Comparison of ENCODE assay signal across 8 mouse cellular contexts in the genomic region with DNA sequence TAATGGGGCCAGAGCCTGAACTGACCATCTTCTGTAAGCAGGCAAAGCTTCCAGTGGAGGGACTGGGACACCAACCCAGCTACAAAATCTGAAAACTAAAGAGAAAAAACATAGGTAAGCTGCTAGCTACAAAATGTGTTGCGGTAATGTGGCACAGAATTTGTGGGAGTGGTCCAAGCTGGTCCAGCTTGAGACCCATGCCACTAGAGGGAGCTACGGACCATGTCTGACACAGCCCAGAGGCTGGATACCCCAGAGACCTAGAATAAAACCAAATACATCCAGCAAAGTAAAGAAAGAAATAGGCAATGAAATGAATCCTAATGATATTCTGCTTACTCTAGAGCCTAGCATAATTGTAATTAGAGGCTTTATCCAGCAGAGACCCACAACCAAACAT.
DNase-seq lines count a peak whose midpoint lies in the region; ATAC-seq and TF ChIP-seq lines count a peak whose summit lies in the region.

No protein-coding gene starts in this region.

- peak; percentile 69 for DNase-seq in left cerebral cortex, postnatal 4 days
- DNase-seq in left cerebral cortex, postnatal 25 days (ENCODE audit: low spot score in 2 of 2), result no peak
- DNase-seq in MN1 (ENCODE audit: low spot score), result peak; percentile 28
- DNase-seq in brain, embryonic 14.5 days (ENCODE audit: low read depth), result peak; percentile 83
- DNase-seq in forelimb bud, embryonic 11.5 days (ENCODE audit: low read depth, low spot score), result peak; percentile 72
- DNase-seq in layer of hippocampus, adult 9-10 months (ENCODE audit: low spot score), result peak; percentile 18
- peak; percentile 33 for DNase-seq in retina, postnatal 7 days (ENCODE audit: low read depth, low spot score)

- intact Hi-C loops in left cerebral cortex, postnatal 4 days (cut with DNase I), result no loop called here
- intact Hi-C loops in left cerebral cortex, postnatal 25 days (cut with DNase I), result loop anchor here (1.0 kb wide), 1 partner anchor 109 kb away; no protein-coding TSS in a partner anchor

- TF ChIP-seq CTCF in brain, embryonic 14.5 days (IDR thresholded peaks at IDR 0.05; ENCODE audit: borderline replicate concordance, extremely low read depth, insufficient read depth, insufficient read length), result peak; percentile 80

- no peak for ATAC-seq in erythroid progenitor cell, adult 5-6 weeks (replicated peaks; ENCODE audit: low FRiP score, poor library complexity, severe bottlenecking)

- TF ChIP-seq POLR2A in brain, embryonic 14.5 days (IDR thresholded peaks at IDR 0.05; ENCODE audit: borderline replicate concordance, extremely low read depth, insufficient read depth, insufficient read length, poor library complexity, severe bottlenecking), result no peak

Comparison
In these comparisons a context has a peak if more than half of its experiments do, and no peak if none do; other contexts are left out.
1. DNase-seq: peak in left cerebral cortex, postnatal 4 days (single experiment), MN1 (single experiment), brain, embryonic 14.5 days (single experiment), forelimb bud, embryonic 11.5 days (single experiment), layer of hippocampus, adult 9-10 months (single experiment) and retina, postnatal 7 days (single experiment); none in left cerebral cortex, postnatal 25 days (0 of 2).